Mouse (Mus musculus): ENCODE measurements around the gene Adam3. TPM values are rescaled to one million over a fixed set of nuclear protein-coding genes. Genes with fewer than 3 reads are reported as not detected.

Adam3 gene
- total RNA-seq (2017) = 1.8 TPM in 1 of 2 replicates, not detected in the other

GRCm38 (mm10) chr8:24725630-24726029, at the start of gene Adam3:
Gene Adam3, minus strand, starts transcription at chr8:24725852.
- ATAC-seq (replicated peaks in 1 of 2; ENCODE audit: insufficient read depth in 1 of 2, low FRiP score in 2 of 2, low TSS enrichment in 1 of 2, low read depth in 1 of 2, poor library complexity in 2 of 2, severe bottlenecking in 2 of 2) = peak; percentile 99

- ATAC-seq (replicated peaks in 1 of 2; ENCODE audit: insufficient read depth in 1 of 2, low FRiP score in 2 of 2, low TSS enrichment in 1 of 2, low read depth in 1 of 2, poor library complexity in 2 of 2, severe bottlenecking in 2 of 2) = 0 out of 4 replicates have a peak, but pooled peaks of 1 of the 2 experiments have one; percentile 5
These were observed 596 bp downstream of the Adam3 start for GRCm38 (mm10) chr8:24724886-24725626.

Other genes with a start within 250 kb of the Adam3 start
- 0.65 and 1.6 TPM in 2 replicates for gene Adam5, start 98.5 kb upstream of the Adam3 start, total RNA-seq (2017)

All from hematopoietic stem cell, adult 5-6 weeks (primary cell).